Mouse (Mus musculus) ovary, postnatal 36 days (tissue): ENCODE measurements around the gene Bcam.
"Not testable (repeated sequence)": the region's sequence is repeated elsewhere in the genome, so short reads cannot be mapped to it uniquely, and the experiment has no call there.

Source experiments
- DNase-seq: peaks from one replicate; pipeline ENCODE4 v3.0.0; 2022; ENCODE audit warnings: low spot score, mixed read lengths

Bcam gene

DNA sequence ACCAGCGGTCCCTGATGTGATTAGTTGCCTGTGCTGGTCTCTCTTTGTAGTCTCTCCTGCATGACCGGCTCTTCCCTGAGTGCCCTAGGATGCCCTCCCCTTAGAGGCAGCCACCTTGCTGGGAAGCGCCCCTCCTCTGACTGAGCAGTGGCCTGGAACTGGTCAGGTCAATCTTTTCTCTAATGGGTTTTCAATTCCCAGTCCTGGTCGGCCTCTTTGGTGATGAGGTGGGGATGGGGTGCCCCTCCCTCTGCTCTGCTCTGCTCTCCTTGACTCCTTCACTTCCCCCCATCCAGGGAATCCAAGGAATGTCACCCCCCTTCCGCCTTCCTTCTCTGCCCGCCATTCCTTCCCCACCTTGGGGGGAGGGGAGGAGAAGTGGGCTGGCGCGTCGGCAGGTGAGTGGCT, at the start of gene Bcam:
Gene Bcam (minus strand): TSS at position 33 of the 408 bp plus-strand sequence.
- no peak for DNase-seq

DNA sequence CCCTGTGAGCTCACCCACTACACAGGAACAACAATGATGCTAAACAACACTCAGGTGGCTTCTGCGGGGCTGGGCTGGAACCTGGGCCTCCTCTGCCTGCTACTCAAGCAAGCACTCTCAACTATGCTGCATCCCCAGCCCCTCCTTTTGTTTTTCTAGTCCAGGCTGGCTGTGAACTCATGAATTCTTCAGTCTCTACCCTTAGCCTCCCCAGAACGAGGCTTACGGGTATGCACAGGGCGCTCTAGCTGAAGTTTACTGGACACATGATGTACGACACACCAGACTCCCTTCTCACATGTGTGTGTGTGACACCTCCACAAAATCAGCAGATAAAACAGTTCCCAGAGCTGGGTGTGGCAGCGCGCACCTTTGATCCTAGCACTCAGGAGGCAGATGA, 48.1 kb upstream of the Bcam start:
- DNase-seq, result no peak

DNA sequence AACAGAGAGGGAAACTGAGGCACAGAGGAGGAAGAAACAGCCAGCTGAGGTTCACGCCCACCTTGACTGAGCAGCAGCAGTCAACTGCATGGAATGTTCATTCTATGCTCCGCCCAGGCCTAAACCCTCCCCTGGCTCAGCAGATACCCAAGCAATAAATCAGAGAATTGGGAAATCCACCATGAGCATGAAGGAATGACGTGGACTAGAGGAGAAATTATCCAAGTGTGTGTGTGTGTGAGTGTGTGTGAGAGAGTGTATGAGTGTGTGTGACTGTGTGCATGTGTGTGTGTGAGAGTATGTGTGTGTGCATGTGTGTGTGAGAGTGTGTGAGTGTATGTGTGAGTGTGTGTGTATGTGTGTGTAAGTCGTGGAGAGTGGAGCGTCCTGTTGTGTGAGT, 47.6 kb upstream of the Bcam start:
- DNase-seq, result no peak

DNA sequence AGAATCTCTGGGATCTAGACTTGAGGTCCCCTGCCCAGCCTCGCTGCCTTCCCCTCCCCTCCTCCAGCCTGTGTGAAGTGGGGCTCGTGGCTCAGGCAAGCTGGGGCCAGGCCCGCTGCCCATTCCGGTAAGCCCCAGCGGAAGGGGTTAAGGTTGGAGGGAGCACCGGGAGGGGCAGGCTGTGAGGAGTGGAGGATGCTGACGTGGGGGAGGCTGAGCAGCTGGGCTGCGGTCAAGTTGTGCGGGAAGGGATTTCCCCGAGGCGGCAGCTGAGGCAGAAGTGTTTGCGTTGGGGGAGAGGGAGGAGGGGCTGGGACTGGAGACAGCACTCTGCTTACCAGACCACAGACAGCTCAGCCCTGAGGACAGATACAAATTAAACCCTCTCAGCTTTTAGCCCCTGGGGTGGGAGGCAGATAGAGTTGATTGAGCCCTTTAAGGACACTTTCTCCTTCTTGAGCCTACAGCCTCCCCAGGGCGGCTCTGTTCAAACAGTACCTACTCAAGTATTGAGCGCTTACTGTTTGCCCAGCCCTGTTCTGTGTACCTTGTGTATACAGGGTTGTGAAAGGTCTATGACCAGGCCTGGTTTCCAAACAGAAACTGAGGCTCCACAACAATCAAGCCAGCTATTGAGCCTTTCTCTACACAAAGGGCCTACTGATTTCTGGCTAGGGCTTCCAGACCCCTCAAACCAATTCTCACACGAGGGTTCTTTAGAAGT, 46.7 kb upstream of the Bcam start:
- peak; percentile 66 for DNase-seq

DNA sequence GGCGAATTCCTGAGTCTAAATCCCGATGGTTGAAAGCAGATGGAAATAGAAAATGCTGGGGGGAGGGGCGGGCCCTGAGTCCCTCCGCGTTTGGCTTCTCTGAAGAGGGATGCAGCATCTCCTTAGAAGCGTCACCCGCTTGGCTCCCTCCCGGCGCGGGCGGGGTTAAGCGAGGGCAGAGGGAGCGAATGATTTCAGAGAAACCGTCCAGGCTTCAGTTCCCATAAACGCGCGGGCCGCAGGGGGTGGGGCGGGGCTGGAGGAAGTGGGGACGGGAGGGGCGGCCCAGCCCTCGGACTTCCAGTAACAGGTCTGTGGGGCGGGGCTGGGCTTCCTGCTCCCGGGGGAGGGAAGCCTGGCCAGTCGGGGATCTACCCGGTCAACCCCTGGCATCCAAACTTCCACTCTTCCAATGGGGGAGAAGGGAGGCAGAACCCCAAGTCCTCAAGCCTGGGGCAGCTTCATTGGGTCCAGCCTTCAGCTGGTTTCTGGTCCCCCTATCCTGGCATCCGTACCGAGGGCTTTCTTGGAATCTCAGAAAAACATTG, 45.5 kb upstream of the Bcam start:
- DNase-seq, result peak; percentile 85

DNA sequence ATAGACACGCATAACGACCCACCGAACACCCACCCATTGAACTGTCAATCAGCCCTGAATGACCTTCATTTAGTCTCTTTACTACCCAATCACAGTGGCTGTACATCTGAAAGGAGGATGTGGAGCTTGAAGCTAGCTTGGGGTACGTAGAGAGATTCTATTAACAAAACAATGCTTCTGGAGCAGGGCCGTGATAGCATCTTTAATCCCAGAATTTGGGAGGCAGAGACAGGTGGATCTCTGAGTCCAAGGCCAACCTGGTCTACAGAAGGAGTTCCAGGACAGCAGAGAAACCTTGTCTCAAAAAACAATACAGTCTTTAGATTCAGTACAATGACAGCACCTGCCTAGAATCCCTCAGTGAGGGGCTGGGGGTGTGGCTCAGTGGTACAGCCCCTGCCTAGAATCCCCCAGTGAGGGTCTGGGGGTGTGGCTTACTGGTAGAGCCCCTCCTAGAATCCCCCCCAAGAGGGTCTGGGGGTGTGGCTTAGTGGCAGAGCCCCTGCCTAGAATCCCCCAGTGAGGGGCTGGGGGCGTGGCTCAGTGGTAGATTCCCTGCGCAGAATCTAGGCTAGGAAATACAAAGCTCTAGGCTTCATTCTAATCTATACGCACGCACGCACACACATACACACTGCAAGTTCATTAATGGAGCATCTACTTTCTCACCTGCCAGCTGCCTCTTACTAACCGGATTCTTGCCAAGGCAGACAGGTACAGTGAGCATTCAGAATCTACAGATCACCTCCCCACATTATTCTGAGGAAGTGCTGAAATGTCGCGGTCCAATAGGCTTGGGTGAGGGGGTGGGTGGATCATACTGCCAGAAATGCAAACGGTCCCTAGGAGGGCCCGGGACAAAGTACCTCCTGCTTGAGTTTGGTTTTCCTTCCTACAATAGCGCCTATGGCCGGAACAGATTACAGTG, 44.7 kb upstream of the Bcam start:
- no peak for DNase-seq

DNA sequence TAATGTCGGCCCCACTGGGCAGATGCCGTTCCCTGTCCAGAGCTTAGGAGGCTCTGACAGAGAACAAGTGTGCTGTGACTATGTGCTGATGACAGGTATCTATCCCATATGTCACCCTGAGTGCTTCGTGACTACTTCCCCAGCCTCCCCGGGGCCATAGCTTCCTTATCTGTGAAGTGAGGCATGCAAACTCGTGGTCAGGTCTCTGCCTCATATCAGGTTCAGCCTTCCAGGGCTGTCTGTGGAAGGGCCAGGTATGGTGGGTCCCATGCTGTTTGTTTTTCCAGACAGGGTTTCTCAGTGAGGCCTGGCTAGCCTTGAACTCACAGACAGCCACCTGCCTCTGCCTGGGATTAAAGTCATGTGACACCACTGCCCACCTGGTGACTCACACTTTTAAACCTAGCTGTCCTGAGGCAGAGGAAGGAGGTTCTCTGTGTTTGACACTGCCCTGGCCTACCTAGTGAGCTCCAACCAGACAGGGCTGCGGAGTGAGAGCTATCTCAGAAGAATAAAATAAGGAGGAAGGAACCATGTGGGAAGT, 42.8 kb upstream of the Bcam start:
- DNase-seq, result no peak

- no peak for DNase-seq
These were observed 42.3 kb upstream of the Bcam start for GRCm38 (mm10) chr7:19813161-19813560.

GRCm38 (mm10) chr7:19811114-19811513, 40.3 kb upstream of the Bcam start:
- peak; percentile 43 for DNase-seq

- DNase-seq, result peak; percentile 21
These were observed 38.6 kb upstream of the Bcam start for GRCm38 (mm10) chr7:19809369-19809768.

GRCm38 (mm10) chr7:19806356-19806969, 35.6 kb upstream of the Bcam start:
- DNase-seq, result no peak

GRCm38 (mm10) chr7:19802995-19803394, 32.2 kb upstream of the Bcam start:
- DNase-seq, result peak; percentile 69

GRCm38 (mm10) chr7:19800764-19801163, 29.9 kb upstream of the Bcam start:
- DNase-seq, result no peak

DNA sequence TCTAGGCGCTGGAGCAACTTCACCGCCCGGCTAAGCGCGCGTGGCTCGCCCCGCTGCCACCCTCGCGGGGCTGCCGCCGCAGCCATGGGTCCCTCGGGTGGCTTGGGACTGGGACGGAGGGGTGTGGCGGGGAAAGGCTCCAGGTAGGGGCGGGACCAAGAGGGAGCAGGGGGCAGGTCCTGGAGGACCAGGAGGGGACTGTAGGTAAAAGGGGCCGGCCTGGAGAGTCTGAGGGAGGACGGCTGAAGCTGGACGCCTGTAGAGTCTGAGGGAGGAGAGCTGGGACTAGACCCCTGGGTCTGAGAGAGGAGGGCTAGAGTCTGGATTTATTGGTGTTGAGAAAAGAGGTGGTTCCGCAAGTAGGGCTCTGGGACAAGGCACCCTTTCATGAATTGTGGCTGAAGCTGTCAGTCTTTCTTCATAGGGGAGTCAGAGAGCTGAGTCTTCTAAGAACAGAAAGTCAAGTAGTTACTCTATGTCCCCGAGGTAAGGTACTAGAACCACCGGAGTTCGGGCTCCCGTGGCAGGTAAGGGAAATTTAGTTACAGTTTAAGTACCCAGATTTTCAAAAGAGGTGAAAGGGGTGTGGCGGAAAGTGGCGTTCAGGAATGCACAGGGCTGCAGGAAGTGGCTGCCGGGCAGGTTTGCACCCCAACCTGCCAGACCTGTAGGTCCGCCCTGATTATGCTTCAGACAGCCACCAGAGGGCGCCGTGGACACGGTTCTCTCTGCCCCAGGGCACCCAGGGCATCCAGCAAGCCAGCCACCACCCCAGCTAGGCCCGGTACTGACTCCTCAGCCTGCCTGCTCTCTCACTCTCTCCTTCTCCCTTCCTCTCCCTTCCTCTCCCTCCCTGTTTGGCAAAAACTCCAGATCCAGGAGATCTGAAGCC, 26.1 kb upstream of the Bcam start, which contains the start of gene Cblc:
Gene Cblc (minus strand): TSS at position 113 of the 892 bp plus-strand sequence.
- peak; percentile 83 for DNase-seq

- DNase-seq, result no peak
These were observed 25.4 kb upstream of the Bcam start for GRCm38 (mm10) chr7:19796254-19796653.

DNA sequence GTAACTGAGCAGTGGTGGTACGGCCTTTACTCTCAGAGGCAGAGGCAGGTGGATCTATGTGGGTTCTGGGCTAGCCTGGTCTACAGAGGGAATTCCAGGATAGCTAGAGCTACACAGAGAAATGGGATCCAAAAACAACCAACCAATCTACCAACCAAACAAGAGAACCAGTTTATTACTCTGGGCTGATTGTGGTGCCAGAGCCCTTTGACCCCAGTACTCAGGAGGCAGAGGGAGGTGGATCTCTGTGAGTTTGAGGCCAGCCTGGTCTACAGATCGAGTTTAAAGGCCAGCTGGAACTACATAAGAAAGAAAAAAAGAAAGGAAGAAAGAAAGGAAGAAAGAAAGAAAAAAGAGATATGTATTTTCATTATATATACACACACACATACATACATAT, 24.4 kb upstream of the Bcam start:
- DNase-seq, result no peak

- DNase-seq, result no peak
These were observed 22.1 kb upstream of the Bcam start for GRCm38 (mm10) chr7:19792701-19793630.

- DNase-seq, result not testable (repeated sequence)
These were observed 20.7 kb upstream of the Bcam start for GRCm38 (mm10) chr7:19791504-19791903.

GRCm38 (mm10) chr7:19789904-19790347, 19.1 kb upstream of the Bcam start:
- DNase-seq, result peak; percentile 89
